Mouse (Mus musculus) cerebellum, postnatal 10 days (tissue): ENCODE data around the gene Ston1.

Source experiments
- DNase-seq, 2 experiments: peaks; one replicate each; pipeline ENCODE4 v3.0.0; 2021; ENCODE audit warnings: mixed read lengths in 2 of 2

Gene Ston1

DNA sequence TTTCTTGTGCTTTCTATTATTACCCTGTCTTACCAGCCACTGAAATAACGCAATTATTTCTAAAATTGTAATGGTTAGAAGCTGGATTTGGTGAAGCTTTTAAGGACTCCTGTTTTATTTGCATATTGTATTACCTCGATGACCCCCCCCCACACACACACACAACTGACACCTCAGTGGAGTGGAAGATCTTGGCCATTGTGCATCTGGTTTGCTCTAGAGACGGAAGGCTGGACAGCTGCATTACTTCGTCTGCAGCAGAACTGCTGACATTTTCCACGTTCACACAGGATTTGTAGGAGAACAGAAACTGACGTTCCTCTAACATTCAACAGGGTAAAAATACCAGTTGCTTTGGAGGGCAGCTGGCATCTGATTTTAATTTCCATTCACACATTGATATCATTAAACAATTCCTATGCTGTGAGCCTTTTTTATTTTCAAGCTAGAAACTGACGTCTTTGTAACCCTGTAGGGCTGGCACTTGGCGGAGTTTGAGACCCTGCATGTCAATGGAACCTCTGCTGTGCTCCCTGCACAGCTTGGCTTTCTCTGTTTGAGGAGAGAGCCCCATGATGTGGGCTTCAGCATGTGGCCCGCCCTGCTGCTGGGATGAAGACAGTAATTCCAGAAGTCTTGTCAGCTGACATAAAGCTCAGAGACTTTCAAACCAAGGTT lies 99.3 kb downstream of the Ston1 start:
- DNase-seq = no peak

DNA sequence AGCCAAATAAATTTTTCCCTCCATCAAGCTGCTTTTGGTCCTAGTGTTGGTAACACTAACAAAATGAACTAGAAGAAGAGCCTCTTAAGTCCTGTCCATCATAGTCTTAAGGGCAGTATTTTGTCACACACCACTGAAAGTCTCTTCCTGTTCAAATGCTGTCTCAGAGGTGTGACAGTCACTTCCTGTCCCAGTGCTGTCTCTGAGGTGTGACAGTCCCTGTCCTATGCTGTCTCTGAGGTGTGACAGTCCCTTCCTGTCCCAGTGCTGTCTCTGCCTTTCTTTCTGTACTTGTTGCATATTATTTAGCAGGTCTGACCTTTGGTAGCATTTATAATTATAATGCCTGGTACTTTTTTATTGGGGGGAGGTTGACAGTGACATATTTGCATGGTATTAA lies 103.4 kb downstream of the Ston1 start:
- DNase-seq = no peak

DNA sequence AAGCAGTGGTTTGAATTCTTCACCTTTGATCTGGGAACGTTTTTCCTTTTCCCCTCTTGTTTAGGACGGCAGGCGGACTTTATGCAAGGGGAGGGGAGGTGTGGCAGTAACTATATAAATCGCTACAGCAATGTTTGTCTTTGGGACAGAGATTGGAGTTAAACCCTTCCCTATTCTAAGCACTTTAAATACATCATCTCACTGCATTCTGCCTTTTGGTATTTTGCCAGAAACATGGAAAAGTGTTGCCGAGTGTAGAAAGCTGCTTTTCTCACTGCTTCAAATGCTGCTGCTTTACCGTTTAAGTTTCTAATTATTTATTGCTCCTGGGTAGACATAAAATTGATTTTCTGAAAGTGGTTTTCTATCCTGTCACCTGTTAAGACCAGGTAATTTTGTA lies 104.9 kb downstream of the Ston1 start:
- no peak for DNase-seq

DNA sequence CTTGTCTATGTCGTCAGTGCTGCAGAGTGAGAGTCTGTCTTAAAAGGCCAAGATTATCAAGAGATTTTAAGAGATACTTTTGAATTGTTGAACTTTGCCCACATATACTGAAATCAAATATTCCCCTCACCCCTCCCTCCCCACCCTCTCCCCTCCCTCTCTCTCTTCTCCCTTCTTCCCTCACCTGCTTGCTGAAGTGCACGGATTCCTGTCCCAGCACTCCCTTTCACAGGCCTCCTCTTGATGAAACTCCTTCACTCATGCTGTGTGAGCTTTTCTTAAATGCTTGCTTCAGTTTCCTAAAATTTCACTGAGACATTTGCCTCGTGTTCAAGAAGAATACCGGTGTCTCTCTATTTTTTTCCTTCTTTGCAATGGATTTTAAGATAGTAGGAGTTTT lies 105.6 kb downstream of the Ston1 start:
- no peak for DNase-seq

DNA sequence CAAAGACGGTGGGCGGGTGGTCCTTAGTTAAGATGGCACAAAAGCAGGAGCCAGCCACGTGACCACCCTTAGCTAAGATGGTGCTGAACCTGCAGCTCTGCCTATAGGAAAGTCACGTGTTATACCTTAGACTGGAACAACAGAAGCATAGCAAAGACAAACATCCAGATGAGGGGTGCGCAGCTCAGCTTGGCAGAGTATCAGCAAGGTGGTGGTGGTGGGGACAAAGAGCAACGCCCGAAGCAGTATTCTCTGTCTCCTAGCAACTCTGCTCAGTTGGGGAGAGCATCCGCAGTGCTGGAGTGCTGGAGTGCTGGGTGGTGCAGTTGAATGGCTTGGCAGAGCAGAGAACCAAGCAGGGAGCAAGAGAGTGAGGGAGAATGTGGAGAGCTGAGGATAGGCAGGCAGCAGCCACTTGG lies 108.8 kb downstream of the Ston1 start:
- no peak for DNase-seq
